Mouse (Mus musculus) midbrain, postnatal 0 days (tissue): Measurements from ENCODE around the gene N4bp2l1. TPM values are rescaled to one million over a fixed set of nuclear protein-coding genes. Genes with fewer than 3 reads are reported as not detected.

Experiments
- ATAC-seq: fragments of 200-750 bp; cut with Nextera tagmentation; 2 replicates; pipeline ENCODE4 v1.8.0; 2017; ENCODE audit warnings: moderate number of reproducible peaks, mild to moderate bottlenecking, moderate TSS enrichment, moderate library complexity; ENCODE audit not compliant: low FRiP score
- DNase-seq: peaks from one replicate; pipeline ENCODE4 v3.0.0-alpha.2; 2015; ENCODE audit warnings: low spot score
- H3K27ac ChIP-seq: fragments of 300-500 bp; sonication (generic); 2 replicates; pipeline ENCODE4 v1.5.1; 2014; ENCODE audit warnings: low read depth, mild to moderate bottlenecking, low read length, mixed read lengths
- H3K27me3 ChIP-seq: fragments of 300-500 bp; sonication (generic); 2 replicates; pipeline ENCODE4 v1.6.1; 2014; ENCODE audit warnings: low read length, control low read depth, mixed read lengths; ENCODE audit not compliant: insufficient read depth
- H3K36me3 ChIP-seq: fragments of 300-500 bp; sonication (generic); 2 replicates; pipeline ENCODE4 v1.6.1; 2014; ENCODE audit warnings: low read length, control low read depth, mixed read lengths; ENCODE audit not compliant: insufficient read depth
- H3K4me1 ChIP-seq: fragments of 300-500 bp; sonication (generic); 2 replicates; pipeline ENCODE4 v1.6.1; 2014; ENCODE audit warnings: mild to moderate bottlenecking, control low read depth, antibody characterized with exemption, low read length, mixed read lengths; ENCODE audit not compliant: insufficient read depth
- H3K4me2 ChIP-seq: fragments of 300-500 bp; sonication (generic); 2 replicates; pipeline ENCODE4 v1.6.1; 2014; ENCODE audit warnings: low read depth, mild to moderate bottlenecking, low read length, mixed read lengths; ENCODE audit not compliant: poor library complexity, severe bottlenecking
- H3K4me3 ChIP-seq: fragments of 300-500 bp; sonication (generic); 2 replicates; pipeline ENCODE4 v1.5.1; 2014; ENCODE audit warnings: low read depth, mild to moderate bottlenecking, low read length, moderate library complexity
- H3K9ac ChIP-seq: fragments of 300-500 bp; sonication (generic); replicated peaks from 2 replicates; pipeline ENCODE4 v1.6.1; 2014; ENCODE audit warnings: mild to moderate bottlenecking, low read length, moderate library complexity, mixed read lengths; ENCODE audit not compliant: poor library complexity, severe bottlenecking
- H3K9me3 ChIP-seq: fragments of 300-500 bp; sonication (generic); 2 replicates; pipeline ENCODE4 v1.6.1; 2016; ENCODE audit warnings: low read length, control low read depth
- CTCF ChIP-seq: IDR thresholded peaks from 2 replicates; pipeline ENCODE4 v1.5.1; 2016; ENCODE audit warnings: antibody characterized with exemption, mild to moderate bottlenecking
- WGBS: fragments of 180-500 bp; shearing (Covaris S2); extraction: QIAGEN DNeasy Blood & Tissue Kit; methylation state at CpG from one replicate; pipeline ENCODE4 v1.1.7; 2014; 5-methylcytosine and 5-hydroxymethylcytosine counted together
- polyA plus RNA-seq: library from polyadenylated mRNA; unstranded; fragments of >200 nt; fragmentation: Nextera tagmentation; extraction: Ambion mirVana; gene quantifications from 2 replicates; pipeline ENCODE4 v1.2.1, GENCODE M21; 2015
- total RNA-seq: library from RNA; depleted of rRNA; stranded (reverse); fragments of >200 nt; gene quantifications from 2 replicates; pipeline ENCODE4 v1.2.3, GENCODE M21; 2014

Gene N4bp2l1
- total and polyA plus RNA-seq, 2 experiments from 2014 or later = 16.8 to 38.0 TPM

DNA sequence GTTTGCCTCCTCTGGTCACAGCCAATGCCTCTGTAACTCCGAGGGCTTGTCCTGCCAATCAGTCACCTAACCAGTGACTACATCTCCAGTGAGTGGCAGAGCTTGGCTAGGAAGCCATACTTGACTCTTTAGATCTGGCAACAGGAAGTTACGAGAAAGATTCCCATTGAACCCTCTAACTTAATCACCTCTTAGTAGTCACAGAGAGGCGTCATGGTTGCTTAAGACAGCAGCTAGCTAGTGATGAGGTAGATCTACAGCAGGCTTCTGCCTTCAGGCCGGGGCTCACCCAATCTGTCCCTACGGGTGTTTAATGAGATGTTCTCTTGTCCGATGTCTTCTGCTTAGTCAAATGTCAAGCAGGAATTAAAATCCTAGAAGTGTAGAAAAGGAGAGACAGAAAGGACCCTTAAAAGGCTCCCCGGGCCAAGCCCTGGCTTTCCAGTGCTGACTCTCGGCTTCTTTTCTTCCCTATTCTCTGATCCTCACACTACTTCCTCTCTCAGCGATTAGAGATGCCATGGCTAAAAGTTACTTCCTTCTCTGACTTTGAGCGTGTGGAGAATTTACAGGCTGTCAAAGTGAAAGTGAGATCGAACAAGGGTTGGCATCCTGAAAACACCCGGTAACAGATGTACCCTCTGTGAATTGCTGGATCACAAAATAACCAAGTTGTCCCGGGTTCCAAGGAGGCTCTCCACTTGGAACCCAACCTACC is 4.6 kb downstream of the N4bp2l1 start:
- Histone ChIP-seq H3K9ac (no peak overlapping the region), H3K4me3 (peak overlapping the region; percentile 89), H3K4me2 (peak overlapping the region; percentile 92), H3K4me1 (peaks cover 7% of the 10 kb centered on the region; the same call in 1 of the 2 replicates), H3K9me3 (no peaks in the 10 kb centered on the region), H3K27me3 (no peaks in the 10 kb centered on the region), H3K27ac (no peak overlapping the region), H3K36me3 (0 out of 2 replicates have a peak, but pooled peaks cover 4% of the 10 kb centered on the region)
- ATAC-seq (no peak), DNase-seq (no peak)
- no peak for TF ChIP-seq CTCF
- 77% methylated on average over 13 of the region's 13 CpGs for WGBS

DNA sequence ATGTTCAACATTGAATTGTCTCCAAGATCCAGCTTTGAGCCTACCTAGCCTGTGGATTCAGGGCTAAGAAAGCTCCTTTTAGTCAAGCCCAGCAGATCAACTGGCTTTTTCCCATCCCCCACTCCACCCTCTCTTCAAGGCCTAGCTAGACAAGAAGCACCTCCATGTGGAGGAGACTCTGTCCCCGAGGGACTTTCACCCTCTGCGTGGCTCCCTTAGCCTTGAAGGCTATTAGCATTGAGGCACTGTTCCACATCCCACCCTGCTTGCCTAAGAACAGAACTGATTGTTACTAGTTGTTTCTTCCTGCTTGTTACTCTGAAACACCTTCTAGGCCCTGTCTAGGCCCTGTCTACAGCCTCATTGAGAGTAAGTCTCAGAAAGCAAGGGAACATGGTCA is 7.0 kb downstream of the N4bp2l1 start:
- no peaks in the 10 kb centered on the region for H3K36me3 ChIP-seq
- ATAC-seq = no peak
- H3K27me3 ChIP-seq = no peaks in the 10 kb centered on the region
- H3K4me2 ChIP-seq = no peak overlapping the region
- H3K27ac ChIP-seq = no peak overlapping the region
- H3K9ac ChIP-seq = no peak overlapping the region
- WGBS = 73% methylated on average over 2 of the region's 2 CpGs
- H3K9me3 ChIP-seq = no peaks in the 10 kb centered on the region
- no peak for DNase-seq
- no peak overlapping the region for H3K4me3 ChIP-seq
- no peak for TF ChIP-seq CTCF
- H3K4me1 ChIP-seq = peaks cover 7% of the 10 kb centered on the region; the same call in 1 of the 2 replicates

- Histone ChIP-seq H3K9me3 (no peaks in the 10 kb centered on the region), H3K27ac (no peak overlapping the region), H3K4me2 (no peak overlapping the region), H3K36me3 (no peaks in the 10 kb centered on the region), H3K9ac (no peak overlapping the region), H3K4me1 (no peaks in the 10 kb centered on the region), H3K27me3 (no peaks in the 10 kb centered on the region), H3K4me3 (no peak overlapping the region)
- DNase-seq = no peak
- 59% methylated on average over 6 of the region's 6 CpGs for WGBS
- ATAC-seq = no peak
- TF ChIP-seq CTCF = no peak
Observed at GRCm38 (mm10) chr5:150584337-150584729, 12.7 kb downstream of the N4bp2l1 start.

- no peak for DNase-seq
- Histone ChIP-seq H3K4me2 (no peak overlapping the region), H3K4me3 (no peak overlapping the region), H3K27me3 (no peaks in the 10 kb centered on the region), H3K36me3 (no peaks in the 10 kb centered on the region), H3K9ac (no peak overlapping the region), H3K4me1 (no peaks in the 10 kb centered on the region), H3K9me3 (no peaks in the 10 kb centered on the region), H3K27ac (no peak overlapping the region)
- ATAC-seq = no peak
- no peak for TF ChIP-seq CTCF
- WGBS = 66% methylated on average over 5 of the region's 5 CpGs
Observed at GRCm38 (mm10) chr5:150583622-150584336, 13.2 kb downstream of the N4bp2l1 start.

GRCm38 (mm10) chr5:150583181-150583580 is 13.8 kb downstream of the N4bp2l1 start:
- H3K36me3 ChIP-seq = no peaks in the 10 kb centered on the region
- no peak overlapping the region for H3K4me2 ChIP-seq
- H3K27me3 ChIP-seq = no peaks in the 10 kb centered on the region
- DNase-seq (no peak), ATAC-seq (no peak)
- no peak for TF ChIP-seq CTCF
- 81% methylated on average over 5 of the region's 5 CpGs for WGBS
- no peak overlapping the region for H3K9ac ChIP-seq
- H3K9me3 ChIP-seq = no peaks in the 10 kb centered on the region
- H3K4me1 ChIP-seq = no peaks in the 10 kb centered on the region
- no peak overlapping the region for H3K27ac ChIP-seq
- H3K4me3 ChIP-seq = no peak overlapping the region

GRCm38 (mm10) chr5:150581180-150581579 is 15.8 kb downstream of the N4bp2l1 start:
- Histone ChIP-seq H3K36me3 (no peaks in the 10 kb centered on the region), H3K4me2 (no peak overlapping the region), H3K4me3 (no peak overlapping the region), H3K27ac (no peak overlapping the region), H3K9me3 (no peaks in the 10 kb centered on the region), H3K9ac (no peak overlapping the region), H3K27me3 (no peaks in the 10 kb centered on the region), H3K4me1 (no peaks in the 10 kb centered on the region)
- WGBS = 38% methylated on average over 6 of the region's 6 CpGs
- ATAC-seq = no peak
- TF ChIP-seq CTCF = no peak
- peak; percentile 57 for DNase-seq
